In the genomic region with DNA sequence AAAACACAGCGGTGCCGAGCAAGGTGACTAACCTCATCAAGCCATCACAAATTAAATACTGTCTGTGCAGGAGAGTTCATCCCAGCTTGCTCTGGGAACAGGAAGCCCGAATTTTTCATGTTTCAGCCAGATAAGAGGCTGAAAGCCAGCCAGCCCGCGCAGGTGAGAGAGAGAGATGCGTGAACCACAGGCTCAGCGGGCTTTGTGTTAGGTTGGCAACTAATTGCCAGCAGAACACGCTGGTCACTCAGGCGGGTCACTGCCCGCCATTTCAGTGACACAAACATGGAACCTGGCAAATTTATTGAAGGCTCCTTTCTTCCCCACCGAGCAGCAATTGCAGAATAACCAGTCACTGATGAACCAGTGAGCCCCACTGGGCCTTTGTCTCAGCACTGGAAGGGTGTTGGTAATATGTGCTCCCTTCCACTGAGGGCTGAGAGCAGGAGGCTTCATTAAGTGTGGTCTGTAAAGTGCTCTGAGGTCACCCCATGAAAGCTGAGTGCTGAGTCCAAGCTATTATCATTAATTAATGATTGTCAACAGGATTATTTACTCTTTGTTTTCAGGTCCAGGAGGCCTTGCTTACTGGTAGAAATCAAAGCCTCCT, we compare ENCODE assay signal across 10 mouse cellular contexts.
DNase-seq lines count a peak whose midpoint lies in the region; ATAC-seq and TF ChIP-seq lines count a peak whose summit lies in the region.
"Had no signal": no experiment of that assay in that cellular context is flagged by ENCODE, and none has a peak within 500 bp of the region (broad histone marks: within the 10 kb centered on the region; RNA-seq: fewer than 3 reads in every experiment).

No protein-coding gene starts in this region.

- DNase-seq in kidney, postnatal 0 days (ENCODE audit: low spot score): no peak
- no peak for DNase-seq in kidney, postnatal 14 days
- no peak for DNase-seq in adrenal gland, postnatal 10 days
- DNase-seq in right cerebral cortex, postnatal 36 days (ENCODE audit: low spot score in 2 of 2): no peak
- no peak for DNase-seq in gastrocnemius, postnatal 14 days
- DNase-seq: heart, adult 11 months had no signal

- ATAC-seq in kidney, postnatal 0 days (replicated peaks; ENCODE audit: low FRiP score, low read depth): peak; percentile 61; the same call in 1 of the 2 replicates
- ATAC-seq in forebrain, embryonic 13.5 days: peak; percentile 51; the same call in 1 of the 2 replicates
- no peak for ATAC-seq in limb, embryonic 12.5 days (ENCODE audit: insufficient number of reproducible peaks, insufficient read depth, low FRiP score, low TSS enrichment, low read depth)
- ATAC-seq in neural tube, embryonic 15.5 days (ENCODE audit: low FRiP score): peak; percentile 66; the same call in 1 of the 2 replicates
- ATAC-seq: CD4-positive, CD25-positive, alpha-beta regulatory T cell, adult 4 months had no signal

- 13% methylated on average over 11 of the region's 11 CpGs for WGBS in kidney, postnatal 0 days
- 14% methylated on average over 11 of the region's 11 CpGs for WGBS in forebrain, embryonic 13.5 days
- 25% methylated on average over 11 of the region's 11 CpGs for WGBS in limb, embryonic 12.5 days
- WGBS in neural tube, embryonic 15.5 days: 12% methylated on average over 11 of the region's 11 CpGs

- no peak overlapping the region for H3K9ac ChIP-seq in kidney, postnatal 0 days (ENCODE audit: low read depth, low read length)
- H3K9ac ChIP-seq in forebrain, embryonic 13.5 days: 0 out of 2 replicates have a peak overlapping the region, but pooled peaks have one; percentile 16
- no peak overlapping the region for H3K9ac ChIP-seq in limb, embryonic 12.5 days (replicated peaks)
- no peak overlapping the region for H3K9ac ChIP-seq in neural tube, embryonic 15.5 days (replicated peaks)

- H3K36me3 ChIP-seq in kidney, postnatal 0 days (ENCODE audit: insufficient read depth, low read length): no peaks in the 10 kb centered on the region
- no peaks in the 10 kb centered on the region for H3K36me3 ChIP-seq in forebrain, embryonic 13.5 days (ENCODE audit: poor library complexity, severe bottlenecking)
- H3K36me3 ChIP-seq in limb, embryonic 12.5 days: no peaks in the 10 kb centered on the region
- H3K36me3 ChIP-seq in neural tube, embryonic 15.5 days: no peaks in the 10 kb centered on the region

- H3K4me3 ChIP-seq in kidney, postnatal 0 days (replicated peaks; ENCODE audit: low read depth, low read length): no peak overlapping the region
- no peak overlapping the region for H3K4me3 ChIP-seq in forebrain, embryonic 13.5 days
- H3K4me3 ChIP-seq in limb, embryonic 12.5 days (replicated peaks): no peak overlapping the region
- no peak overlapping the region for H3K4me3 ChIP-seq in neural tube, embryonic 15.5 days (replicated peaks)

- peak overlapping the region; percentile 35; the same call in 1 of the 2 replicates for H3K4me2 ChIP-seq in kidney, postnatal 0 days (ENCODE audit: low read length)
- H3K4me2 ChIP-seq in forebrain, embryonic 13.5 days: peak overlapping the region; percentile 45
- H3K4me2 ChIP-seq in limb, embryonic 12.5 days: 0 out of 2 replicates have a peak overlapping the region, but pooled peaks have one; percentile 9
- peak overlapping the region; percentile 33 for H3K4me2 ChIP-seq in neural tube, embryonic 15.5 days

- intact Hi-C loops in gastrocnemius, postnatal 14 days (cut with DNase I; ENCODE audit: low total_unique reads): no loop called here

- peaks cover 17% of the 10 kb centered on the region for H3K4me1 ChIP-seq in kidney, postnatal 0 days (replicated peaks; ENCODE audit: insufficient read depth, low read length)
- H3K4me1 ChIP-seq in forebrain, embryonic 13.5 days: peaks cover 27% of the 10 kb centered on the region
- peaks cover 17% of the 10 kb centered on the region for H3K4me1 ChIP-seq in limb, embryonic 12.5 days (replicated peaks)
- H3K4me1 ChIP-seq in neural tube, embryonic 15.5 days: peaks cover 26% of the 10 kb centered on the region

- H3K27ac ChIP-seq in kidney, postnatal 0 days: no peak overlapping the region
- peak overlapping the region; percentile 27; the same call in 1 of the 2 replicates for H3K27ac ChIP-seq in forebrain, embryonic 13.5 days
- no peak overlapping the region for H3K27ac ChIP-seq in limb, embryonic 12.5 days
- peak overlapping the region; percentile 49 for H3K27ac ChIP-seq in neural tube, embryonic 15.5 days (replicated peaks)

- no peak for TF ChIP-seq CTCF in kidney, postnatal 0 days (IDR thresholded peaks at IDR 0.05; ENCODE audit: low read depth)

- H3K27me3 ChIP-seq in kidney, postnatal 0 days (ENCODE audit: insufficient read depth, low read length): no peaks in the 10 kb centered on the region
- H3K27me3 ChIP-seq in forebrain, embryonic 13.5 days: 0 out of 2 replicates have a peak, but pooled peaks cover 5% of the 10 kb centered on the region
- no peaks in the 10 kb centered on the region; the same call in 1 of the 2 replicates for H3K27me3 ChIP-seq in limb, embryonic 12.5 days
- no peaks in the 10 kb centered on the region for H3K27me3 ChIP-seq in neural tube, embryonic 15.5 days (replicated peaks)

- no peaks in the 10 kb centered on the region for H3K9me3 ChIP-seq in kidney, postnatal 0 days (replicated peaks; ENCODE audit: low read length)
- no peaks in the 10 kb centered on the region for H3K9me3 ChIP-seq in forebrain, embryonic 13.5 days (replicated peaks)
- H3K9me3 ChIP-seq in limb, embryonic 12.5 days: no peaks in the 10 kb centered on the region
- no peaks in the 10 kb centered on the region for H3K9me3 ChIP-seq in neural tube, embryonic 15.5 days (replicated peaks)

Comparison
In these comparisons a context has a peak if more than half of its experiments do, and no peak if none do; other contexts are left out.
1. H3K27ac ChIP-seq: peak in forebrain, embryonic 13.5 days (single experiment) and neural tube, embryonic 15.5 days (single experiment); none in kidney, postnatal 0 days (single experiment) and limb, embryonic 12.5 days (single experiment).
2. Peak in every context shown above with its lines, with median percentiles within 50 percentile points of each other: H3K4me2 ChIP-seq.